Mouse (Mus musculus): ENCODE measurements around the gene Necab2.

GRCm38 (mm10) chr8:119424199-119424733 lies 22.3 kb upstream of the Necab2 start:
- TF ChIP-seq CTCF (IDR thresholded peaks at IDR 0.05; ENCODE audit: low read depth, low read length) (0 out of 2 replicates have a peak, but pooled peaks have one; percentile 5), POLR2A (IDR thresholded peaks at IDR 0.05; ENCODE audit: borderline replicate concordance, low read depth, low read length) (no peak)
